Mouse (Mus musculus) layer of hippocampus, postnatal 14 days (tissue): ENCODE data around the gene Homer1. TPM values are rescaled to one million over a fixed set of nuclear protein-coding genes. Genes with fewer than 3 reads are reported as not detected.

ENCODE experiments used
- DNase-seq, 2 experiments: peaks; one replicate each; pipeline ENCODE4 v3.0.0; 2021 to 2022; ENCODE audit warnings: low spot score in 2 of 2, mixed read lengths in 1 of 2
- total RNA-seq, 2 experiments: library from RNA; stranded (reverse); gene quantifications; 2 replicates each; pipeline ENCODE4 v1.2.3; 2021

Gene Homer1
- total RNA-seq, 2 experiments from 2014 or later = 145 TPM

DNA sequence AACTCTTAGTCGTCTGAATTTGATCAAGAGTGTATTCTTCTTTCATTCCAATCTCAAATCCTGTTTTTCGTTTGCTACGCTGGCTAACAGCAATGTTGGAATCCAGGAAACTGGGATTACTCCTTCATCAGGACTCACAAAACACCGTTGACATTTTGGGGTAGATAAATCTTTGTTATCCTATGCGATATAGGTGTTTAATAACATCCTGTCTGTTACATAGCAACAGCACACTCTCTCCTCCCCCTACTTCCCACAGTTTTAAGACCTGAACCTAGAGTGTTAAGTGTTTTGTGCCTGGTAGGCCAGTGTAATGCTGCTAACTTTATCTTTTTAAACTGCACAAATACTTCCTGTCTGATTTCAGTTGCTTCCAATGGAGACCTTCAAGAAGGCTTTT lies 39.0 kb downstream of the Homer1 start:
- no peak for DNase-seq

DNA sequence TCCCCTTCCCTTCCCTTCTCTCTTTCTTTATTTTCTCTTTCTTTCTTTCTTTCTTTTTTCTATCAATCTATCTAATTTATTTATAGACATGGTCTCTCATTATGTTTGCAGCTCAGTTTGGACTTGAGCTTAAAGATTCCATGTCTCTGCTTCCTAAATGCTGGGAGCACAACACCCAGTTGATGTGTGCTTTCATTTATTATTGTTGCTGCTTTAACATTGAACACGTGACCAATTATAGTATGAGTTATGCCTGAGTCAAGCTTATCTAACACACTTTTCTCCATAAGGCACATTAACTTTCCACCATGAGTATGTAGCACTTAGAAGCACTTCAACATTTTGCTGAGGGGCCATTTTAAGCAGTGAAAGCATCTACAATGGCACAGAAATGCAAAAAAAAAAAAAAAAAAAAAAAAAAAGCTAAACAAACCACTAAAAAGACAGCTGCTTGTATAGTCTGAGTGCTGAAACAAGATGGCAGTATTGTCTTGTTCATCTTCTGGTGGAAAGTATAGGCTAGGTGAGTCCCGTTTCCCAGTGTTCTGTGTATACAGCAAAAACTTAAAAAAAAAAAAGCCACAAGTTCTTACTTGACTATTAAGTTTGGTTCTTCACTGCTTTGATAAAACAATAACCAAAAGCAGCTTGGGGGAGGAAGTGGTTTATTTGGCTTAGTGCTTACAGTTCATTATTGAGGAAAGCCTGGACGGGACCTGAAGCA lies 41.3 kb downstream of the Homer1 start:
- DNase-seq = no peak

DNA sequence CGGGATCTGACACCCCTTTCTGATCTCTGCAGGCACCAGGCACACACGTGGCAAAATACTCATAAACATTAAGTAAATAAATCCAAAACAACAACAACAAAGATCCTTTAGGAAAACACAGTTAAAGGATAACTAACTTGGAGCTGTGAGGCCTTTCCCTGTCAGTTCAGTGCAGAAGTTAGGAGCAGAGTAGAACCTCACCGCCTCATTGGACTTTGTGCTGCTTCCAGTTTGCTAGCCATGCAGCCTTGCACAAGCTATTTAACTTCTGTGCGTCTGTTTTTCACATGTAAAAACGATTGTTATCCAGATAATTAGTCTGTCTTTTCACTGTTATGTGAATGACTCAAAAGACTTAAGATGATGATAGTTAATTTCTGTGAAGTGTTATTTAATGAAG lies 43.2 kb downstream of the Homer1 start:
- DNase-seq = no peak

DNA sequence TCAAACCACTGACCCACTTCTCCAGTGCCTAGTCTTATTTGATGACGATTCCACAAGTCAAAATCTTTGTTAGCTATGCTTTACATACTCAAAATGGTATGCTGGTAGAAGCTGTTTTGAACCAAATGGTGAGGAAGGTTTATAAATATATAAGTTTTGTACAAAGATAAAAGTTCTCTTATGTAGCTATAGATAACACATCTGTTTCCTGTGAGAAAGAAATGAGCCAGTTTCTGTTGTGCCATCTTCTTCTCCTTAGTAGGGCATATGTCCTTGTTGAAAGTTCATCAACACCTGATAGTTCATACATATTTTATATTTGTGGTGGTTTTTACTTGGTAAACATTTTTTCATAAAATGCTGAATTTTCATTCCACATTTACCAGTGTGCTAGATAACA lies 45.0 kb downstream of the Homer1 start:
- no peak for DNase-seq

DNA sequence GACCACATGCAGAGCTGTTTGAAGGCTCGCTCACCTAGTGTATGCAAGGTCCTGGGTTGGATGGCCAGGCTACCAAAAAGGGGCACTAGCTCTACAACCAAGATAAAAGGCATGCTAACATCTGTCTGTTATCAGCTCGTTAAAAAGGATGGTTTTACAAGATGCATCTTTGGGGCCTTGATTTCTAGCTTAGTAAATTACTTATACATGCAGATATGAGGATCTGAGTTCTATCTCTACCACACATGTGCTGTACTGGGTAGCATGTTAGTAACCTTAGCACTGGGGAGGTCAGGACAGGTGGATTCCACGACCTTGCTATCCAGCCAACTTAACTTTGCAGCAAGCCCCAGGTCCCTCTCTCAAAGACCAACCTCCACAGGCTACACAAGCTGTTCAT lies 46.4 kb downstream of the Homer1 start:
- no peak for DNase-seq

DNA sequence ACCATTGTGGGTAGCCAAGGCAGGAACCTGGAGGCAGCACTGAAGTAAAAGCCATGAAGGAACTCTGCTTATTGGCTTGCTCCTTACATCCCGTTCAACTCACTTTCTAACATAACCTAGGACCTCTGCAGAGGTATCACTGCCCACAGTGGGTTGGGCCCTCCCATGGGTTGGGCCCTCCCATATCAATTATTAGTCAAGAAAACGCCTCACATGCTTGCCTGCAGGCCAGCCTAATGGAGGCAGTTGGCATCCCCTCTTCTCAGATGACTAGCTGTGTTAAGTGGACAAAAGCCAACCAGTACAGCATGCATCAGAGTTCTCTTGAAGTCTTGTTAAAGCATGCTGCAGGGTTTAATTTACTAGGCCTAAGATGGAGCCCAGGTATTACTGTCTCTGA lies 52.6 kb downstream of the Homer1 start:
- no peak for DNase-seq

DNA sequence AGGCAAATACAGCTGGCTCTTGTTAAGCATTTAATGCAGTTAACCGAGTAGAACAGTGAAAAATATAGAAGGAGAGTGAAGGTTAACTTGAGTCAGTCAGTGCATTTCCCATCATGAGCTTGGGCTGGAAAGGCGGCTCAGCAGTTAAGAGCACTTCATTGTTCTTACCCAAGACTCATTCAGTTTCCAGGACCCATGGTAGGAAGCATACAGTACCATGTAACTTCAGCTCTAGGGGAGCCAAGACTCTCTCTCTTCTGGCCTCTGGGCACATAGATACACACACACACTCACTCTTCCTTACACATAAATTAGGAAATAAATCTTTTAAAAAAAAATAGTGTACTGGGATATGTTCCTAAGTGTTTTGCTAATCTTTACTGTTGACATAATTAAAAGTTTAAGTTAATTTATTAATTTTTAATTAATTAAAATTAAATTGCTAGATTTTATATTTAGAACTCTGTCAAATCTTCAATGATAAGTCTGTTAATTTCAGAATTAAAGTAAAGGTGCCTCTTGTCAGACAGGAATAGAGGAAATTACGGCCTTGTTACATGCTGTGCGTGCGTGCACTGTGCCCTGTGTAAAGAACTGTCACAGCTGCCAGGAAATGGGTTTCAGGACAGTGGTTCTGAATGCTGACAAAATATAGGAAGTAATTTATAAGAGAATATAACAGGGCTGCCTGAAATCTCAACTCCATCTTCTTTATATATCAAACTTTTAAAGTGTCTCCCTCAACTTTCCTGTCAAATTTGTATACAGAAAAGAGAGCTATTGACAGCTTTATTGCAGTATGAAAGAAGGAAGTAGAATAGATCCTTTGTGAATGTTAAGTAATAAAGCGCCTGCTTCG lies 55.2 kb downstream of the Homer1 start:
- no peak for DNase-seq

DNA sequence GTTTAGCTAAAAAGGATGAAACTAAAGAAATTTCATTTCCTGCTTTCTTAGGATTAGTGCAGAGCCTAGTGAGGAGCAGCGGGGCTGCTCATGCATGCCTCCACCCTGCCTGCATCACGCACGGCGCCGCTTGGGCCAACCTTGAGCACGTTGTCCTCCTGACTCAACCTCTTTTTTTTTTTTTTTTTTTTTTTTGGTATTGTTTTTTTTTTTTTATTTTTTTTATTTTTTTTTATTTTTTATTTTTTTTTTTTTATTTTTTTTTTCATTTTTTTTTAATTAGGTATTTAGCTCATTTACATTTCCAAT lies 55.8 kb downstream of the Homer1 start:
- DNase-seq = no peak

DNA sequence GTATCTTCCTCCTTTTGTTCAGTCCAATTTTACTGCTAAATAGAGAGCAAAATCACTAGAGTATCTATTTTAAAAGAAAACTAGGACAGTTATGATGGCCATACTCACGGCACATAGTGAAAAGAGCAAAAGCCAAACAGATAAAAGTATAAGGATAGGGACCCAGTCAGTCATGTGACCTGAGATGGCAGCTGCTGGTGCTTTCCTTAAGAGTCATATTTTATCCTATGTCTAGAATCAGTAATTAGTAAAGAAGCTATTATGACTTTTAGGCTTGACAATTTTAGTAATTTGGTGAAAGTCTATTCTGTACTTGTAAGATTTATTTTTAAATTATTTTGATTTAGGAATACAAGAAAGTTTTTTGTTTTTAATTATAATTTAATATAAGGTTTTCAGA lies 59.1 kb downstream of the Homer1 start:
- no peak for DNase-seq

DNA sequence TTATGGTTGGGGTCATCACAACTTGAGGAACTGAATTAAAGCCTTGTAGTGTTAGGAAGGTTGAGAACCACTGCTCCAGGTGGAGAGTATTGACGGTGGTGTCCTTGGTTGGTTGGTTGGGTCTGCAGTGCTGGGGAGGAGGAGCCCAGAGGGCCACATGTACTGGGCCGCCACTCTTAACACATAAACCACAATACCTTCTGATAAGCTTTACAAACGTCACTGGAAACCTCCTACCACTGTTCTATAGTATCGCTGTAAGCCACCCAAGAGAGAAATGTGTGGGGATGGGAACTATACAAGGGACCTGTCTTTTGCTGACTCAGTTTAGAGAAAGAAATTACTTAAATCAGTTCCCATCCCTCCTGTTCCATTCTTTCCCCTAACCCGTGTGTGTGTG lies 68.1 kb downstream of the Homer1 start:
- no peak for DNase-seq

DNA sequence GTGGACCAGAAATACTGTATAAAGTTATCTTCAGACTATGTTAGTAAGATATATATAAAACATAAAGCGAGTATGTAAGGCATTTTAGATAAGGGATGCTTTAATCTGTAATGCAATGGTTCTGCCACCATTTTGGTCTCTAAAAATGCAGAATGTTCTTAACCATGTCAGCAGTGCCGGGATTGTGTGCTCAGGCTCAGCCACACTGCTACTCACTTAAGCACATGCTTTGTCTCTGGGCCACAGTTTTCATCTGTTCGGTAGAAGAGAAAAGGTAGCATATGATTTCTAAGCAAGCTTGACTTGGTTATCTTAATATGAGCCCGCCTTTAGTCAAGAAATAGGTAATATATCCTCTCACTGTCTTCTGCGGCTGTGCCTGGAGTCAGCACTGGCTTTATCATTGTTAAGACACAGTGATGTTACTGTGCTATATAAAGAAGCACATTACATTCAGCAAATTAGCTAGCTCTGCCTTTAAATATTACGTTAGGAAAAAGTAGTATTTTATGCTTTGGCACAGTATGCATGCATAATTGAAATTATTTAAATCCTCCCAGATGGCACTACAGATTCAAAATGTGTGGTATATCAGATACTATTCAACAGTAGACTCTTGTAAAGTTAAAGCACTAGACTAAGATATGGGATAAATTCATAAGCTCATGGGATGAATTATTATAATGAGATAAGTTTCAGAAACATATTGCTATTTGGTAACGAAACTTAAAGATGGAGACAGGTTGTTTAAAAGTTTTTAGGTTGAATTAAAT lies 69.6 kb downstream of the Homer1 start:
- DNase-seq = peak in 1 of 2 experiments; percentile 15

DNA sequence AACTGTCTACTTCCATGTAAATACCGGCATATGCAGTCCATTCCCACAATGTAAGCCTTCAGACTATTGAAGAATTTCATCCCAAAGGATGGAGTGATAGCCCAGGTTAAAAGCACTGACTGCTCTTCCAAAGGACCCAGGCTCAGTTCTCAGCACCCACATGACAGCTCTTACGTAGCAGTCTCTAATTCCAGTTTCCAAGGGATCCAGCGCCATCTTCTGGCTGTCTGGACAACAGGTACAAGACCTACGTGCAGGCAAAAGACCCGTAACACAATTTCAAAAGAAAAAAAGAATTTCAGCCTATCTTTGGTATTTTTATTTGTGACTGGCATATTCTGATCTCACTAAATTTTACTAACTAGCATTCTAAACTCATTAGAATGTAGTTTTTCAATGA lies 75.0 kb downstream of the Homer1 start:
- DNase-seq = no peak

DNA sequence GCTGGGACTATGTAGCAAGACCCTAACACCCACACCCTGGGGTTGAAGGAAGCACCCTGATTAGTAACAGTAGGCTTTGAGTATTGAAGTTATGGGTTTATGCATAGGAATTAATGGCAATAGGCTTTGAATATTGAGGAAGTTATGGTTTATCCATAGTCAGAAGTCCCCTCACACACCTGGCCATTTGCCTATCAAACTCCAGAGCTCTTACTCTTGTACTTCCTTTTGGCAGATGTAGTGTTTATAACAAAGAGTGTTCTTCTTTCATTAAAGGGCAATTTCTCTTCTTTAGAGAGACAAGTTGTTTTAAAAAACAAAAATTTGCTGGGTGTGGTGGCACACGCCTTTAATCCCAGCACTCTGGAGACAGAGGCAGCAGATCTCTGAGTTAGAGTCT lies 79.1 kb downstream of the Homer1 start:
- no peak for DNase-seq

DNA sequence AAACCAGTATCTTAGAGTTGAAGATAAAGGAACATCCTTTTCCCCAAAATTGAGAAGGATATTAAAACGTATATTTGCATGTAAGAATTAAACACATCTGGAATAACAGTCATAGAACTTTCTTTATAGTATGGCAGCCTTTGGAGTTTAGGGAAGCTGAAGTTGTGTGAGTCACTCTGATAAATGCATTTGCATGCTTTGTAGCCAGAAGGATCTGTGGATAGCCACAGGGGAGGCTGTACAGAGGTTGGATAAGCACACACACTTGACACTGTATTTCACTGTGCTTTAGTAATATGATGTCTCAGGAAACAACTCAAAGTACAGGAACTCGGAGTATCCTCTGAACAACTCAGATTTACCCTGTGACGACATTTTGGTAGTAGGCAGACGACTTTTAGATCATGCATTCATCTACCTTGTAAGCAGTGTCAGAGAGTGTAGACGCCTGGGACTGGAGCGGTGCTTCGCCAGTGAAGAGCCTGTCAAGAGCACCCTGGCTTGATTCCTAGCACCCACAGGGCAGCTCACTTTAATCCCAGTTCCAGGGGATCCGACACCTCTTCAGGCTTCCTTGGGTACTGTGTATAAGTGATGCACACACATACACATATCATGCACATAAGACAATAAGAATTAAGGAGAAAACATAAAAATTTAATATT lies 81.1 kb downstream of the Homer1 start:
- DNase-seq = no peak

DNA sequence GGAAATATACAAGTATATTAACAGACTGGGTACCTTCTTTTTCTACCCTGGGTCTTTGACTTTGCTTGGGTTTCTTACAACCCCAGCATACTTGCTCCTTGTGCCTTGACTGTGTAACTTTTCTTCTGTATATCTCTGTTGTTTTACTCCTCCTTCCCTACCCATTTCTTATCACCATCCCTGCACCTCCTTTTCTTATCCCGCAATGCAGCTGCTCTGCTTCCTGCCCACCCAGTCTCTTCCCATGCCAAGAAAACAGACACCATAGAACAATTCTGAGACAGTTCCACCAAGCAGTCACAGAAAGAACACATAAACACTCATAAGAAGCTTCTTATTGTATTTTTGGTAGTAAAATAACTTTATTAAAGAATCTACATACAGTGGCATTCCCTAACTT lies 81.9 kb downstream of the Homer1 start:
- no peak for DNase-seq

DNA sequence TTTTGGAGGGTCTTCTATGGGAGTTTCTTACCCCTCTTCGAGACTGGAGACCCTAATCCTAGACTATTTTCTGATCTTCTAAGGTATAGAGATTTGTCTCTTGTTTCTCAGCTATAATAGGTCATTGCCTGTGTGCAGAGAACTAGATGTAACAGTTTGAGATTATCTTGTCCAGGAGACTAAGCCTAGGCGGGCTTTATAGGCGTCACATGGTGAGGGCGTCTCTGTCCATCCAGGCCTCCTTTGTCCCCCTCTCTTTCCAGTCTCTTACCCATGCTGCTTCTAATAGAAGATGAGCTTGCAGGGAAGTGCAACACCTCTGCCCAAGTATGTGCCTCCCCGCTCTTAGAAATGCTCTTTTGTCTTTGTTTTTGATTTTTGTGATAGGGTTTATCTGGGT lies 83.7 kb downstream of the Homer1 start:
- DNase-seq = no peak

DNA sequence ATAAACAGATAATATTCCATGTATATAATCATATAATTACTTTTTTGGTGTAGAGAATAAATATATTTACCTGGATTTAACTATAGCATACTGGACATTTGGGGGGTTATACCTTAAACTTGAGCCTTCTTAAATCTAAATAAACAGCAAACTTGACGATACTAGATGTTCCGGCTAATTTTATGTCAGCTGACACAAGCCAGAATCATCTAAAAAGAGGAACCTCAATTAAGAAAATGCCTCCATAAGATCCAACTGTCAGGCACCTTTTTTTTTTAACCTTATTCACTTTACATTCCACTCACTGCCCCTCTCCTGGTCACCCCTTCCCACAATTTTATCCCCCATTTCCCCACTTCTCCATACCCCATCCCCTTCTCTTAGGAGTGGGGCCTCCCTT lies 84.2 kb downstream of the Homer1 start:
- no peak for DNase-seq

DNA sequence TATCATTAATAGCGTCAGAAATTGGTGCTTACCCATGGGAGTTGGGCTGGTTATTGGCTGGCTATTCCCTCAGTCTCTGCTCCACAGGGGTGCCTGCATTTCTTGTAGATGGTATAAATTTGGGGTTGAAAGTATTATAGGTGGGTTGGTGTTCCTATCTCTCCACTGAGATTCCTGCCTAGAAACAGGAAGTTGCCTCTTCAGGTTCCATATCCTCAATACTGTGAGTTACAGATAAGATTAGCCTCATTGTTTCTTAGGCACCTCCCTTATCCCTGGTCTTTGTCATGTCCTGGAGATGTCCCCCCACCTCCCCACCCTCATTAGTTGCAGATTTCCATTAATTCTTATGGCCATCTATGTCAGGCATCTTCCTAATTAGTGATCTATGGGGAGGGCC lies 85.0 kb downstream of the Homer1 start:
- no peak for DNase-seq

DNA sequence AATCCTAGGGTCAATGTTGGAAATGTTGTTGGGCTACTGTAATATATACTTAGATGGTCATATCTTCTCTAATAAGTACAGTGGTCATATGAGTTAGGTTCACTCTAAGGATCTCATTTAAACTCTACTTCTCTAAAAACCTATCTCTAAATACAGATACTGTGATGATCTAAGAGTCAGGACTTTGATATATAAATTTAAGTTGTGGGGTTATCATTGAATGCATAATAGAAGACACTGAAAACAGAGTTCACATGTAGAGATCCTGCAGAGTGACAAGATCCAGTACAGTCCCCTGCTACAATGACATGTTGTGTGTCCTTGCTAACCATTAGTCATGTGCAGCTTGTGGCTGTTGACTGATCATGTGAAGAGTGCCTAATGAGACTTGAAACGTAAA lies 85.7 kb downstream of the Homer1 start:
- DNase-seq = no peak

DNA sequence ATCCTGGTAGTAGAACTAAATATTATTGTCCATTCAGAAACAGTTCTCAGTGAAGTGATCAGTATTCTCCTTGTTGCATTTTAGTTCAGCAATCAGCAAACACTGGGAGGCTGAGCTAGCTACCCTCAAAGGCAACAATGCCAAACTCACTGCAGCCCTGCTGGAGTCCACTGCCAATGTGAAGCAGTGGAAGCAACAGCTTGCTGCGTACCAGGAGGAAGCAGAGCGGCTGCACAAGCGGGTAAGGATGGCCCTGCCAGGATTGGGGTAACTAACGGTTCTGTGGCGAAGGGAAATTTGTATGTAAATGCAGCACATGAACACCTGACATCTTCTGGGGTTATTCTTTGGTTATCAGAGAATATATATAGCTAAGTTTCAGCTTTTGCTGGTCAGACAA lies 88.0 kb downstream of the Homer1 start:
- DNase-seq = peak; percentile 24 to 31

DNA sequence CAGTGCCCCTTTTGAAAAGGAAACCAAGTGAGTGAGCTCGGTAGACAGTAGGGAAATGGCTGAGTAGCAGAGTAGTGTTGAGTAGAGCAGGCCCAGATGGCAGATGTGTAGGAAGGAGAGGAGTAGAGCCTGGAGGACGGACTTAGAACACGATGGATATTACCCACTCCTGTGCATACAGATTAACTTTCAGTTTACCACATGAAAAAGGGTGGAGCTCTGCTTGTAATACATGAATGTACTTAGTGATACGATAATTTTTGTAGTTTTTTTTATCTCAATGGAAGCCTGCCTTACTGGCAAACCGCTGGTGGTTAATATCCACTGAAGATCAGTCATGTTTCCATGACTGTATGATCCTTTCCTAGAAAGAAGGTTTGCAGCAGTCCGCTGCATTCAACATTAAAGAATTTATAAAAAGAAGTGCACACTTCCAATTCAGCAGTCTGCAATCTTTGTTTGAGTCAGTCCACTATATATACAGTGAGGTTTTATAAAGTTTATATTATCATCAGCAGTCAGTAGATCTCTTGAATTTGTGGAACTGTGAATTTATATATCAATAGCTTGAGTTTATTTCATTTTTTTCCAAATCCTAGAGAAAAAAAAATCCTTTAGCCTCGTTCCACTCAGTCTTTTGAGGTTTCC lies 89.3 kb downstream of the Homer1 start:
- no peak for DNase-seq
